Mouse (Mus musculus): ENCODE measurements around the gene Gm20388.

Gm20388 gene

GRCm38 (mm10) chr8:120895009-120895408 lies 984.4 kb downstream of the Gm20388 start:
- no peak for DNase-seq (ENCODE audit: low spot score)

GRCm38 (mm10) chr8:120895600-120895999 lies 985.0 kb downstream of the Gm20388 start:
- DNase-seq (ENCODE audit: low spot score) = no peak

GRCm38 (mm10) chr8:120896203-120896602 lies 985.6 kb downstream of the Gm20388 start:
- no peak for DNase-seq (ENCODE audit: low spot score)

GRCm38 (mm10) chr8:120898008-120898407 lies 987.4 kb downstream of the Gm20388 start:
- no peak for DNase-seq (ENCODE audit: low spot score)

- no peak for DNase-seq (ENCODE audit: low spot score)
Measured at GRCm38 (mm10) chr8:120898828-120899407, 988.3 kb downstream of the Gm20388 start.

- peak; percentile 30 for DNase-seq (ENCODE audit: low spot score)
Measured at GRCm38 (mm10) chr8:120902346-120902745, 991.7 kb downstream of the Gm20388 start.

GRCm38 (mm10) chr8:120907671-120908070 lies 997.0 kb downstream of the Gm20388 start:
- DNase-seq (ENCODE audit: low spot score) = no peak

- DNase-seq (ENCODE audit: low spot score) = no peak
Measured at GRCm38 (mm10) chr8:120910936-120911335, 1000.3 kb downstream of the Gm20388 start.

- DNase-seq (ENCODE audit: low spot score) = no peak
Measured at GRCm38 (mm10) chr8:120912463-120912862, 1001.8 kb downstream of the Gm20388 start.

- DNase-seq (ENCODE audit: low spot score) = no peak
Measured at GRCm38 (mm10) chr8:120916831-120917435, 1006.3 kb downstream of the Gm20388 start.

GRCm38 (mm10) chr8:120920527-120920926 lies 1009.9 kb downstream of the Gm20388 start:
- no peak for DNase-seq (ENCODE audit: low spot score)

- DNase-seq (ENCODE audit: low spot score) = no peak
Measured at GRCm38 (mm10) chr8:120926201-120926600, 1015.6 kb downstream of the Gm20388 start.

GRCm38 (mm10) chr8:120928082-120928481 lies 1017.4 kb downstream of the Gm20388 start:
- no peak for DNase-seq (ENCODE audit: low spot score)

GRCm38 (mm10) chr8:120934596-120934995 lies 1024.0 kb downstream of the Gm20388 start:
- DNase-seq (ENCODE audit: low spot score) = no peak

GRCm38 (mm10) chr8:120936685-120937084 lies 1026.0 kb downstream of the Gm20388 start:
- no peak for DNase-seq (ENCODE audit: low spot score)

- DNase-seq (ENCODE audit: low spot score) = no peak
Measured at GRCm38 (mm10) chr8:120937474-120937873, 1026.8 kb downstream of the Gm20388 start.

- no peak for DNase-seq (ENCODE audit: low spot score)
Measured at GRCm38 (mm10) chr8:120940287-120940686, 1029.6 kb downstream of the Gm20388 start.

- peak; percentile 45 for DNase-seq (ENCODE audit: low spot score)
Measured at GRCm38 (mm10) chr8:120947240-120947639, 1036.6 kb downstream of the Gm20388 start.

GRCm38 (mm10) chr8:120948050-120948595 lies 1037.5 kb downstream of the Gm20388 start:
- DNase-seq (ENCODE audit: low spot score) = no peak

GRCm38 (mm10) chr8:120948620-120949491 lies 1038.2 kb downstream of the Gm20388 start:
- DNase-seq (ENCODE audit: low spot score) = no peak

GRCm38 (mm10) chr8:120950674-120951218 lies 1040.1 kb downstream of the Gm20388 start:
- DNase-seq (ENCODE audit: low spot score) = no peak

GRCm38 (mm10) chr8:120959470-120959891 lies 1048.8 kb downstream of the Gm20388 start:
- DNase-seq (ENCODE audit: low spot score) = no peak

Measured in adipocyte (in vitro differentiated cells).